Mouse (Mus musculus) liver, adult 2 months (tissue): ENCODE measurements around the gene Tmem178b. TPM values are rescaled to one million over a fixed set of nuclear protein-coding genes. Genes with fewer than 3 reads are reported as not detected.
A peak's percentile ranks its signal among the peaks of the same experiment; 100 is the strongest.

Source experiments
- DNase-seq: peaks from one replicate; pipeline ENCODE4 v3.0.0-alpha.2; 2011; ENCODE audit warnings: low read depth, low spot score; ENCODE audit errors: extremely low read depth
- H3K27ac ChIP-seq: fragments of 200-500 bp; replicated peaks from 2 replicates; pipeline ENCODE4 v1.5.1; 2012; ENCODE audit warnings: low read depth, mild to moderate bottlenecking, control low read depth, inconsistent platforms, low read length; ENCODE audit not compliant: insufficient read depth
- H3K27me3 ChIP-seq: fragments of 200-500 bp; 2 replicates; pipeline ENCODE4 v1.6.1; 2012; ENCODE audit warnings: mild to moderate bottlenecking, moderate library complexity, low read length, inconsistent platforms; ENCODE audit not compliant: control insufficient read depth, insufficient read depth
- H3K36me3 ChIP-seq: fragments of 200-500 bp; 2 replicates; pipeline ENCODE4 v1.6.1; 2012; ENCODE audit warnings: low read length, inconsistent platforms; ENCODE audit not compliant: control insufficient read depth, insufficient read depth
- H3K4me1 ChIP-seq: fragments of 200-500 bp; 2 replicates; pipeline ENCODE4 v1.6.1; 2011; ENCODE audit warnings: low read length; ENCODE audit not compliant: control insufficient read depth, insufficient read depth
- H3K4me3 ChIP-seq: fragments of 200-500 bp; 2 replicates; pipeline ENCODE4 v1.5.1; 2011; ENCODE audit warnings: low read depth, mild to moderate bottlenecking, control low read depth, low read length, moderate library complexity; ENCODE audit not compliant: insufficient read depth
- H3K79me2 ChIP-seq: fragments of 200-500 bp; 2 replicates; pipeline ENCODE4 v1.6.1; 2012; ENCODE audit warnings: inconsistent platforms, mild to moderate bottlenecking, low read length, moderate library complexity; ENCODE audit not compliant: control insufficient read depth, insufficient read depth
- H3K9ac ChIP-seq: fragments of 200-500 bp; 2 replicates; pipeline ENCODE4 v1.6.1; 2012; ENCODE audit warnings: low read depth, mild to moderate bottlenecking, control low read depth, inconsistent platforms, low read length
- CTCF ChIP-seq: fragments of 200-500 bp; IDR thresholded peaks from 2 replicates; pipeline ENCODE4 v1.5.1; 2011; ENCODE audit warnings: low read depth, low read length, control low read depth
- POLR2A ChIP-seq: fragments of 200-500 bp; IDR thresholded peaks from 2 replicates; pipeline ENCODE4 v1.6.1; 2011; ENCODE audit warnings: low read length, control low read depth; ENCODE audit not compliant: insufficient read depth; ENCODE audit errors: extremely low read depth
- WGBS: fragments of 180-500 bp; shearing (Covaris S2); methylation state at CpG from one replicate; pipeline ENCODE4 v1.1.7; 2018; 5-methylcytosine and 5-hydroxymethylcytosine counted together
- polyA plus RNA-seq: library from polyadenylated mRNA; depleted of rRNA; stranded (reverse); fragments of >200 nt; gene quantifications from 2 replicates; pipeline ENCODE4 v1.2.3, GENCODE M21; 2012
- total RNA-seq: library from RNA; depleted of rRNA; stranded (reverse); fragments of >200 nt; gene quantifications from 2 replicates; pipeline ENCODE4 v1.2.3, GENCODE M21; 2014

Gene Tmem178b
- total and polyA plus RNA-seq, 2 experiments = 0.02 to 0.09 TPM

DNA sequence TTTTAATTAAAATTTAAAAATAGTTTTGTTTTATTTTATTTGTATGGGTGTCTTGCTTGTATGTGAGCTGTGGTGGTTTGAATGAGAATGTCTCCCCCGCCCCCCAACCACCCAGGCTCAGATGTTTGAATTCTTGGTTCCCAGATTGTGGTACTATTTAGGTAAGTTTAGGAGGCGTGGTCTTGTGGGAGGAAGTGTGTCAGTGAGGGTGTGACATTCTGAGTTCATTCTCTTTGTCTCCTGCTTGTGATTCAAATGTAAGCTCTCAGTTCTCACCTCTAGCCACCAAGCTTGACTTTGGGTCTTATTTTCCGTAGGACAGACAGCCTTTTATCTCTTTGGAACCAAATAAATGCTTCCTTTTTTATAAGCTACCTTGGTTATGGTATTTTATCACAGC, 17.7 kb downstream of the Tmem178b start:
- no peak overlapping the region for H3K27ac ChIP-seq
- H3K36me3 ChIP-seq = no peaks in the 10 kb centered on the region
- WGBS = 63% methylated on average over 3 of the region's 3 CpGs
- H3K4me1 ChIP-seq = no peaks in the 10 kb centered on the region
- no peak overlapping the region for H3K9ac ChIP-seq
- no peaks in the 10 kb centered on the region; the same call in 1 of the 2 replicates for H3K27me3 ChIP-seq
- no peak overlapping the region for H3K4me3 ChIP-seq
- DNase-seq = no peak
- no peaks in the 10 kb centered on the region for H3K79me2 ChIP-seq
- TF ChIP-seq CTCF = no peak
- TF ChIP-seq POLR2A = no peak

DNA sequence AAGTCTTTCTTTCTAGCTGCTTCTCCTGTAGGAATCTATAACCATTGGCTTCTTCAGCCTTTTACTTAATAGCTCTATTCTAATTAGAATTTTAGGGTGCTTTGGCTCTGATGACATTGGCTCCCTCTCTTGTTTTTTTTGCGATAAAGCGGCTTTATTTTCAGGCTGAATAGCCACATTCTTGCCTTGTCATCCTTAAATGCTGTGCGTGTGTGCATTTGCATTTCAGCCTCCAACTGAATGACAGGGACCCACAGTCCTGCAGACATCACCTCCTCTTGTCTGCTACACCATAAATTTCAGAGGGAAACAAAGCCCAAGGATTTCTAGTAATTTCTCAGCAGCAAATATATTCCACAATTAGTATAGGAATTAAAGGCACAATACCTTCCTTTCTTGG, 23.4 kb downstream of the Tmem178b start:
- WGBS = 85% methylated on average over 3 of the region's 3 CpGs
- no peak overlapping the region for H3K9ac ChIP-seq
- H3K27me3 ChIP-seq = no peaks in the 10 kb centered on the region; the same call in 1 of the 2 replicates
- H3K36me3 ChIP-seq = no peaks in the 10 kb centered on the region
- no peaks in the 10 kb centered on the region for H3K4me1 ChIP-seq
- no peak overlapping the region for H3K4me3 ChIP-seq
- TF ChIP-seq POLR2A (no peak), CTCF (no peak)
- DNase-seq = no peak
- H3K27ac ChIP-seq = no peak overlapping the region
- H3K79me2 ChIP-seq = no peaks in the 10 kb centered on the region

DNA sequence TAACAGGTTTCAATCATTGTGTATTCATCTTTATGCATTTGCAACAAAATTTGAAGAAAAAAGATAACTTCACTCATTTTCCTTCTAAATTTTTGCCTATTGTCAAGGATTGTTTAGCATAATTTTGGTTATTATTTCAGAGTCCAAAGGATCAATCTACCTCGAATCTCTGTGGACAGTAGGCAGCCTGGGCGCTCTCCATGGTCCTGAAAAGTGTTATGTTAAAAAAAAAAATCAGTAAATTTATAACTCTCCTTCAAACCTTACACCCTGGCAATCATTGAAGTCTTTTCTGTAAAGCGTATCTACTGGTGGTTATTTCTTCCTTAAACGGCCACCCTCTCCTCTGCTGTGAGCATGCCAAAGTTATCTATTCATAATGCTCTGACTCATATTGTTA, 26.2 kb downstream of the Tmem178b start:
- Histone ChIP-seq H3K79me2 (no peaks in the 10 kb centered on the region), H3K4me3 (no peak overlapping the region), H3K9ac (no peak overlapping the region), H3K36me3 (no peaks in the 10 kb centered on the region), H3K27ac (no peak overlapping the region), H3K4me1 (no peaks in the 10 kb centered on the region), H3K27me3 (no peaks in the 10 kb centered on the region; the same call in 1 of the 2 replicates)
- 47% methylated on average over 4 of the region's 4 CpGs for WGBS
- TF ChIP-seq CTCF (no peak), POLR2A (no peak)
- peak; percentile 4 for DNase-seq

DNA sequence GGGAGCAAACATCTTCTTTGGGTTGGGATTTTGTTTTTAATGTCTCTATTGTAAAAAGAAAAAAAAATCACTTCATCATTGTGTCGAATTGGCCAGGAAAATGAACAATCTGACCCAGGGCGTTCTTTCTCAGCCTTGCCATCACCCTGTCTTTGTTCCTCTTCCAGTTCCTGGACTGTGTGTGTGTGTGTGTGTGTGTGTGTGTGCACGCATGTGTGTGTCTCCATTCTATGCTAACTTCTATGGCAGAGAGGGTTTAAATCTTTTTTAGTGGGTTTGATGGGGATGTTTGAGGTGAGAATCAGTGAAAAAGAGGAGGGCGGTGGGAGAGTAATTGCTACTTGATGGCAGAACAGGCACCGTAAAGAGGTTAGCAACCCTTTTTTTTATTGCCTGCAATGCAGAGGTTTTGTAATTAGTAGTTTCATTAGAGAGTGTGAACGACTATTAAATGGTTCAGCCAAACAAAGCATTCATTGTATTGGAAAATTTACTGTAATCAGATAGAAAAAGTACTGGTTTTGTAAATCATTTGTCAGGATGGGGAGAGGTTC, 30.2 kb downstream of the Tmem178b start:
- 70% methylated on average over 6 of the region's 6 CpGs for WGBS
- Histone ChIP-seq H3K36me3 (no peaks in the 10 kb centered on the region), H3K4me3 (no peak overlapping the region), H3K4me1 (no peaks in the 10 kb centered on the region), H3K79me2 (no peaks in the 10 kb centered on the region), H3K9ac (no peak overlapping the region), H3K27me3 (no peaks in the 10 kb centered on the region), H3K27ac (no peak overlapping the region)
- no peak for DNase-seq
- TF ChIP-seq CTCF = no peak
- no peak for TF ChIP-seq POLR2A

DNA sequence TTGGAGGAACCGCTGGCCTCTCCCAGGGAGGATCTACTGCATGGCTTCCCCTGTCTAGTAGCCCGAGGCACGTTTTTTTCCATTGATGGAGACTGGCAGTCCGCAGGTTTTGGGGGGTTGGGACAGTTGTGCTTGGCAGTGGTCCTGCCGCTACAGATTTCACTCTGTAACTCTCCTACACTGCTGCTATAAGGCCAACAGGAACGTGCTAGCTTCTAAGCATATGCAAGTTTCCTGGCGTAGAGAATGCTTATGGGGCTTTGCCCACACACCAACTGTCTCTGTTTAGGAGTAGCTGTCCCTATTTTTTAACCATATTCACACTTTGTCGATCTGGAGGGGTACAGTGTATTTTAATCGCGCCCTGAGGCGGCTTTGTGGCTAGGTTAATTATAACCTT, 30.8 kb downstream of the Tmem178b start:
- 70% methylated on average over 11 of the region's 11 CpGs for WGBS

DNA sequence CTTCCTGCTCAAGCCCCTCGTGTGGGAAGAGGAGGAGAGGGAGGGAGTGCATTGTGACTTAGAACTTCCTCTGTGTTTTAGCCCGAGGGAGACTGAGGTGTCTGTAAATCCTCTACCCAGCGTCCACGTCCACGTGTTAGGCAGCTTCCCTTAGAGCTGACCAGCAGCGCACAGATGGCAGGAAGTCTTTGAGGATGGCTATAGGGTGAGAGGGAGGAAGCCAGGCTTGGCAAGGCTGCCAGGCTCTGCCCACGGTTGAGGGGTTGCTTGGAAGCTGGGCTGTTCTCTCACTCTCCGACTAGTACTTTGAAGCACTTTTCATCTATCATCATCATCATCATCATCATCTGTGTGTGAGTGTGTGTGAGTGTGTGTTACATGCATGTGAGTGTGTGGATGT, 41.9 kb downstream of the Tmem178b start:
- Histone ChIP-seq H3K27me3 (no peaks in the 10 kb centered on the region), H3K4me3 (no peak overlapping the region), H3K79me2 (no peaks in the 10 kb centered on the region), H3K9ac (no peak overlapping the region), H3K4me1 (no peaks in the 10 kb centered on the region), H3K27ac (no peak overlapping the region), H3K36me3 (no peaks in the 10 kb centered on the region)
- TF ChIP-seq CTCF (no peak), POLR2A (no peak)
- no peak for DNase-seq
- WGBS = 51% methylated on average over 8 of the region's 8 CpGs

More for the DNA sequence above, 30.8 kb downstream of the Tmem178b start:
- H3K4me1 ChIP-seq = no peaks in the 10 kb centered on the region
- TF ChIP-seq POLR2A (no peak), CTCF (no peak)
- no peak overlapping the region for H3K9ac ChIP-seq
- H3K27me3 ChIP-seq = no peaks in the 10 kb centered on the region
- H3K36me3 ChIP-seq = no peaks in the 10 kb centered on the region
- DNase-seq = no peak
- no peak overlapping the region for H3K4me3 ChIP-seq
- H3K79me2 ChIP-seq = no peaks in the 10 kb centered on the region
- no peak overlapping the region for H3K27ac ChIP-seq
